Mouse (Mus musculus): ENCODE data around the gene Scgb1c1. TPM values are rescaled to one million over a fixed set of nuclear protein-coding genes. Genes with fewer than 3 reads are reported as not detected.

Gene Scgb1c1
- polyA plus RNA-seq, 1 experiment from 2014 or later: not detected

DNA sequence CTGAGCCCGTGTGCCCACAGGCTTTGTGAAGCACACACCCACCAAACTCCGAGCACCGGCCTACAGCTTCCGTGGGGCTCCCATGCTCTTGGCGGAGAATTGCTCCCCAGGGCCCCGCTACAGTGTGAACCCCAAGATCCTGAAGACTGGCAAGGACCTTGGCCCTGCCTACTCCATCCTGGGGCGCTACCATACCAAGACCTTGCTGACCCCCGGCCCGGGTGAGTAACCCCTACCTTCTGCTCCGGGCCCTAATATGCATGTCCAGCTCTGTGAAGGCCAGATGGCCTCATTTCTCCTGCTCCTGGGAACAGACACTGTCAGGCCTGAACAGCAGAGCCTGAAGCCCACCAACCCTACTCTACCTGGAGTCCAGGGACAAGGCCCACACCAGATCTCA, 3.2 kb downstream of the Scgb1c1 start:
- Histone ChIP-seq H3K9me3 (ENCODE audit: control insufficient read depth, low read length) (no peaks in the 10 kb centered on the region), H3K36me3 (ENCODE audit: control insufficient read depth, insufficient read depth, low read length) (peaks cover 5% of the 10 kb centered on the region; the same call in 1 of the 2 replicates), H3K4me3 (ENCODE audit: low read depth, low read length) (no peak overlapping the region), H3K27ac (ENCODE audit: low read depth, low read length) (no peak overlapping the region), H3K4me2 (ENCODE audit: low read depth, low read length, severe bottlenecking) (no peak overlapping the region), H3K9ac (ENCODE audit: low read length) (no peak overlapping the region), H3K27me3 (ENCODE audit: control insufficient read depth, insufficient read depth, low read length) (no peaks in the 10 kb centered on the region), H3K4me1 (replicated peaks; ENCODE audit: control insufficient read depth, insufficient read depth, low read length) (no peaks in the 10 kb centered on the region)
- ATAC-seq (replicated peaks; ENCODE audit: low FRiP score): no peak
- WGBS: 93% methylated on average over 10 of the region's 10 CpGs
- no peak for DNase-seq (ENCODE audit: low spot score)

DNA sequence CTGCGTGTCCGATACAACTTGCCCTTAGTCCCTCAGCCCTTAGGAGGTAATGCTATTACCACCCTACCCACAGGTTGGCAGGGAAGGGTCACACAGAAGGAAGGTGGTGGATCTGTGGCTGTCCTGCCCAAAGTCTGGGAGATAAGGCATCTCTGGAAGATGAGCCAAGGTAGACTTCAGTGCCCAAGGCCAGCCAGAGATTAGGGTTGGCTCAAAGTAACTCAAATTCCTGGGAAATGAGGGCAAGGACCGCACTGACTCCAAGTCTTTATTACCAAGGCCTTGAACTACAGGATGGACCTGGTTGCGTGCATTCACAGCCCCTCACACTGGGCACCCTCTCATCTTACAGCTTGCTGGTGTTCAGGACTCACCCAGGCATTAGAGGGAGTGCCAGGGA, 6.6 kb downstream of the Scgb1c1 start:
- H3K4me3 ChIP-seq (ENCODE audit: low read depth, low read length): no peak overlapping the region
- ATAC-seq (replicated peaks; ENCODE audit: low FRiP score): no peak
- DNase-seq (ENCODE audit: low spot score): no peak
- no peak overlapping the region for H3K4me2 ChIP-seq (ENCODE audit: low read depth, low read length, severe bottlenecking)
- no peaks in the 10 kb centered on the region for H3K27me3 ChIP-seq (ENCODE audit: control insufficient read depth, insufficient read depth, low read length)
- H3K9ac ChIP-seq (ENCODE audit: low read length): no peak overlapping the region
- WGBS: 95% methylated on average over 4 of the region's 4 CpGs
- H3K36me3 ChIP-seq (ENCODE audit: control insufficient read depth, insufficient read depth, low read length): peaks cover 5% of the 10 kb centered on the region; the same call in 1 of the 2 replicates
- no peak overlapping the region for H3K27ac ChIP-seq (ENCODE audit: low read depth, low read length)
- no peaks in the 10 kb centered on the region for H3K9me3 ChIP-seq (ENCODE audit: control insufficient read depth, low read length)
- H3K4me1 ChIP-seq (replicated peaks; ENCODE audit: control insufficient read depth, insufficient read depth, low read length): peaks cover 7% of the 10 kb centered on the region; the same call in 1 of the 2 replicates

DNA sequence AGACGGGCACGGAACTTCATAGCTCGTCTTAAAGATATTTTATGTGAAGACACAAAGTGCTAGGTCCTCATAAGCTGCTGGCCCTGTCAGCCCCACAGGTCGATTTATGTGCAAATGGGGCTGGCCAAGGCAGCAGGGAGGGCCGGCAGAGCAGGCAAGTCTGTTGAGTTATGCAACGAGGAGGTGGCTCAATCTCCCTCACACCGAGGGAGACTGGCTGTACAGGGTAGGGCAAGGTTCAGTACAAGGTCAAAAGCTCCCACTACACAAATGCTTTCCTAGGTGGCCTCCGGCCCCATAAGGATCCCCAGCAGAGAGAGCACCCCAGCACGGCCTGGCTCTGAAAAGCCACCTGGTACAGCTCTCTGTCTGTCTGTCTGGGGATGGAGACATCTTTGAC, 8.0 kb downstream of the Scgb1c1 start:
- Histone ChIP-seq H3K27me3 (ENCODE audit: control insufficient read depth, insufficient read depth, low read length) (no peaks in the 10 kb centered on the region), H3K9me3 (ENCODE audit: control insufficient read depth, low read length) (no peaks in the 10 kb centered on the region), H3K9ac (ENCODE audit: low read length) (no peak overlapping the region), H3K27ac (ENCODE audit: low read depth, low read length) (no peak overlapping the region), H3K4me3 (ENCODE audit: low read depth, low read length) (no peak overlapping the region), H3K4me2 (ENCODE audit: low read depth, low read length, severe bottlenecking) (no peak overlapping the region), H3K36me3 (ENCODE audit: control insufficient read depth, insufficient read depth, low read length) (peaks cover 5% of the 10 kb centered on the region; the same call in 1 of the 2 replicates), H3K4me1 (replicated peaks; ENCODE audit: control insufficient read depth, insufficient read depth, low read length) (peaks cover 13% of the 10 kb centered on the region)
- WGBS: 91% methylated on average over 9 of the region's 9 CpGs
- DNase-seq (ENCODE audit: low spot score) (no peak), ATAC-seq (replicated peaks; ENCODE audit: low FRiP score) (no peak)

DNA sequence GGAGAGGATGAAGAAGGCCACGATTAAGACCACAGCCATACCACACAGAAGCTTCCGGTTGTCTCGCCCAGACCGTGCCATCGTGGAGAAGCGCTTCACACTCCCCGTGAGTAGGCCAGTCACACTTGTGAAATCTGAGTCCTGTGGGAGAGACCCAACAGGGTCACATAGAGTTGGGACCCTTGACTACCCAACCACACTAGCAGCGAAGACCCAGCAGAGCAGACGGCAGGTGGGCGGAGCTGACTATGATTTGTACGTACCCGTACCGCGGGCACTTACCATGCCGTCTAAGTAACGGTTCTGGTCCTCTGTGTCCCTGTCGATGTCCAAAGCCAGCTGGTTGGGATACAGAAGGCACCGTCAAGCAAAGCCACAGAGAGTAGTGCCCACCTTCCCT, 9.1 kb downstream of the Scgb1c1 start:
- Histone ChIP-seq H3K4me3 (ENCODE audit: low read depth, low read length) (no peak overlapping the region), H3K4me1 (replicated peaks; ENCODE audit: control insufficient read depth, insufficient read depth, low read length) (peaks cover 15% of the 10 kb centered on the region), H3K27me3 (ENCODE audit: control insufficient read depth, insufficient read depth, low read length) (no peaks in the 10 kb centered on the region), H3K4me2 (ENCODE audit: low read depth, low read length, severe bottlenecking) (no peak overlapping the region), H3K9me3 (ENCODE audit: control insufficient read depth, low read length) (no peaks in the 10 kb centered on the region), H3K27ac (ENCODE audit: low read depth, low read length) (no peak overlapping the region), H3K9ac (ENCODE audit: low read length) (no peak overlapping the region), H3K36me3 (ENCODE audit: control insufficient read depth, insufficient read depth, low read length) (peaks cover 5% of the 10 kb centered on the region)
- no peak for ATAC-seq (replicated peaks; ENCODE audit: low FRiP score)
- 95% methylated on average over 18 of the region's 18 CpGs for WGBS
- peak; percentile 44 for DNase-seq (ENCODE audit: low spot score)

DNA sequence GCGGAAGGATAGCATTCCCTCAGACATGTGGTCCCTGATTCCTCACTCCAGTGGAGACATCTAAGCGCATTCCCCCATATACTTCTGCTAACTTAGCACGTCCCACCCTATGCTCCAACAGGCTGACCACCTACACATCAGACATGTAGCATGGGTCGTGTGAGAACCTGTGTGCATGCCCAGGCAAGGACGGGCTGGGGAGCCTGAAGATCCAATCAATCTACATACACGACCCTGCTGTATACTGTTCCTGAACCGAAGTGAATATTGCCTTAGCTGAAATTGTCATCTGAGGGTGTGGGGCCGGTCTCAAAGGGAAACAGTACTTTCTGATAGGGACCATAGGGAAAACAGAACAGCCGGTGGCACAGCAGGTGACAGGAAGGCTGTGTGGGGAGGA, 9.8 kb downstream of the Scgb1c1 start:
- H3K4me1 ChIP-seq (replicated peaks; ENCODE audit: control insufficient read depth, insufficient read depth, low read length): peaks cover 15% of the 10 kb centered on the region
- H3K36me3 ChIP-seq (ENCODE audit: control insufficient read depth, insufficient read depth, low read length): peaks cover 5% of the 10 kb centered on the region
- no peaks in the 10 kb centered on the region for H3K9me3 ChIP-seq (ENCODE audit: control insufficient read depth, low read length)
- peak overlapping the region; percentile 98 for H3K4me2 ChIP-seq (ENCODE audit: low read depth, low read length, severe bottlenecking)
- no peak overlapping the region for H3K27ac ChIP-seq (ENCODE audit: low read depth, low read length)
- H3K27me3 ChIP-seq (ENCODE audit: control insufficient read depth, insufficient read depth, low read length): no peaks in the 10 kb centered on the region
- peak overlapping the region; percentile 87; the same call in 1 of the 2 replicates for H3K9ac ChIP-seq (ENCODE audit: low read length)
- ATAC-seq (replicated peaks; ENCODE audit: low FRiP score) (no peak), DNase-seq (ENCODE audit: low spot score) (no peak)
- H3K4me3 ChIP-seq (ENCODE audit: low read depth, low read length): peak overlapping the region; percentile 79
- WGBS: 80% methylated on average over 9 of the region's 9 CpGs

DNA sequence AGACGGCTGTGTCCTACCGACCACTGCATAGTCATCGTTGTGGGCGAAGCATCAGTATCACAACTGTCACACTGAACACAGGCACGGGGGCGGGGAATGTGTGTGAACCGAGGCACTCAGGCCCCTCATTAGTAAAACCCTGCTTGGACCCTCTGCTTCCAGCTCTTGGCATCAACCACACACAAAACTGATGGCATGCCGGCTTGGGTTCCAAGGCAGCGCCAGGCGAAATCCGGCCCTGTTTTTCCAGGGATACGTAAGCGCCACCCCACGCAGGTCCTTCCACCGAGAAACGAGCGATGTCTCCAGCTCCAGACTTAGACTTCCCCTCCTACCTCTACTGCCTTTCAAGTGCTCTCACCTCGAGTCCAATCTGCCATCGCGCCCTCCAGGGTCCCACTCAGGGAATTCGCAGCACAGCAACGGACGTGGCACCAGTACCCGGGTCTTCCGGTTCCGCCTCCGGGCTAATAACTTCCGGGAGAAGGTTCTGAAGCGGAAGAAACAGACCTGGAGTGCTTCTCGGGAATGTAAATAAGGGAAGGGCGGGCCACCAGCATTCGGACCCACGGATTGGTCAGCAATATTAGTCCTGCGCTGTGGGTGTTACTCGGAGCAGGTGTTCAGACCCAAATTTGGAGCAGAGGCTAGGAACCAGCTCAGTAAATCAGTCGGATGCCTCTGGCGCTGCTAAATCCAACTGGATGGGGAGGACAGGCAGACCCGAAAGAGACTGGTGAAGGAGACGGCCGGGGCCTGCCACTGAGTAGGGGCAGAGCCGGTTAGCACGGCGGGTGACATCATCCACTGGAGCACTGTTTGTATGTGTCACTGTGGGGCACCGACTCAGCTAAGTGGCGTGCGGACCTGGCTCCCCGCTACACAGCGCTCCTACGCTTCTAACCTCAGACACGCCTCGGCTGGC, 10.8 kb downstream of the Scgb1c1 start, which contains the start of gene Gm45785:
Gene Gm45785, minus strand, starts transcription at position 472 of the 925 bp plus-strand sequence.
- peak; percentile 83 for ATAC-seq (replicated peaks; ENCODE audit: low FRiP score)
- 2% methylated on average over 51 of the region's 51 CpGs for WGBS

DNA sequence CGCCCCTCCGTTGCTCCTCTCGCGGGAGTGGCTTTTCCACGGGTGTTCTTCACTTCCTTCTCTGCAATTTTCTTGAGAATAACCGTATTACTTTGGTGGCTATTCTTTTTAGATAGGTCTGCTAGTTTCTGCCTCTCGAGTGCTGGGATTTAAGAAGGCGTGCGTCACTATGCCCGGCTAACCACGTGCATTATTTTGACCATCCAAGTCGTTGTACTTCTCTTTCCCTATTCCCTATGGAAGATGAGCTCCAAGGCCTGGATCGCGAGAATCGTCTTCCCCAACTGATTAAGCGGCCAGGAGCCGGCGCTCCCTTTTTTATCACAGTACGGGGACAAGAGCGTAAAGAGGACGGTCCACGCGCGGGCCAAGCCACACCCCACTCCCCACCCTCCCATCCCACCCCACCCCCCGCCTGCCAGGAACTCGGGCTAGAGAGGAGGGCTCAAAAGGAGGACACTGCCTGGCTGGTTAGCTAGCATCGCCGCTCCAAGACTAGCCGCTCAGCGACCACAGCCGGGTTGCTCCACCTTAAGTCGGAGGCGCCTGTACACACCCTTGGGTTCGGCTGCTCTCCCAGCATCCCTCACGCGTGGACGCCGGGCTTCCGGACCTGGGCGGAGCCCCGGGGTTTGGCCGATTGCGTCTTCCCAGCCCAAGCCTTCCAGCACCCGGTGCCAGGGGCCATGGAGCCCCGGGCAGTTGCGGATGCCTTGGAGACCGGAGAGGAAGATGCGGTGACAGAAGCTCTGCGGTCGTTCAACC, 11.6 kb downstream of the Scgb1c1 start, which contains the start of gene Ric8a:
Gene Ric8a, plus strand, starts transcription at position 173 of the 765 bp plus-strand sequence.
- DNase-seq (ENCODE audit: low spot score) (peak; percentile 90), ATAC-seq (replicated peaks; ENCODE audit: low FRiP score) (peak; percentile 76)
- under 1% methylated on average over 50 of the region's 50 CpGs for WGBS
- no peaks in the 10 kb centered on the region for H3K27me3 ChIP-seq (ENCODE audit: control insufficient read depth, insufficient read depth, low read length)
- H3K4me1 ChIP-seq (replicated peaks; ENCODE audit: control insufficient read depth, insufficient read depth, low read length): peaks cover 15% of the 10 kb centered on the region
- peak within 1 kb of the TSS; percentile 87 for H3K9ac ChIP-seq (ENCODE audit: low read length)
- peak within 1 kb of the TSS; percentile 98 for H3K4me2 ChIP-seq (ENCODE audit: low read depth, low read length, severe bottlenecking)
- peak within 1 kb of the TSS; percentile 79 for H3K4me3 ChIP-seq (ENCODE audit: low read depth, low read length)
- H3K36me3 ChIP-seq (ENCODE audit: control insufficient read depth, insufficient read depth, low read length): peaks cover 5% of the 10 kb centered on the region
- no peaks in the 10 kb centered on the region for H3K9me3 ChIP-seq (ENCODE audit: control insufficient read depth, low read length)
- H3K27ac ChIP-seq (ENCODE audit: low read depth, low read length): peak within 1 kb of the TSS; percentile 82

More for the DNA sequence above, 10.8 kb downstream of the Scgb1c1 start, which contains the start of gene Gm45785:
- Histone ChIP-seq H3K27me3 (ENCODE audit: control insufficient read depth, insufficient read depth, low read length) (no peaks in the 10 kb centered on the region), H3K27ac (ENCODE audit: low read depth, low read length) (peak within 1 kb of the TSS; percentile 82), H3K4me1 (replicated peaks; ENCODE audit: control insufficient read depth, insufficient read depth, low read length) (peaks cover 15% of the 10 kb centered on the region), H3K36me3 (ENCODE audit: control insufficient read depth, insufficient read depth, low read length) (peaks cover 5% of the 10 kb centered on the region), H3K9ac (ENCODE audit: low read length) (peak within 1 kb of the TSS; percentile 87), H3K4me3 (ENCODE audit: low read depth, low read length) (peak within 1 kb of the TSS; percentile 79), H3K9me3 (ENCODE audit: control insufficient read depth, low read length) (no peaks in the 10 kb centered on the region), H3K4me2 (ENCODE audit: low read depth, low read length, severe bottlenecking) (peak within 1 kb of the TSS; percentile 98)
- peak; percentile 89 for DNase-seq (ENCODE audit: low spot score)
